Mouse (Mus musculus): ENCODE results near the gene Ankrd1.

DNA sequence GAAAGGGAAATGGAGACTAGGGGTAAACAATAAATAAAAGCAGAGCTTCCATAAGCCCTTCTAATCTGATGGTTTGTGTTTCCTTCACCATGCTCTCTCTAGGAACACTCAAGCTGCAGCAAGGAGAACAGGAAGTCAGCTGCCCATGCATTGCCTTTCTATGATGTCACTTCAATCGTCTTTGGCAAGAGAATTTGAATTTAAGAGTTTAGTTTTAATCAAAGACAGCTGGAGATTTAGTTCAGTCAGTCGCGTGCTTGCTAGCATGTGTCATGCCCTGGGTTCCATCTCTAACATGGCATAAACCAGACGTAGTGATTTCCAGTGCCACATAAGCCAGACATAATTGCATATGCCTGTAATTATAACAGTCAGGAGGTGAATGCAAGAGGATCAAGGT, 45.5 kb upstream of the Ankrd1 start:
- TF ChIP-seq CTCF (IDR thresholded peaks at IDR 0.05; ENCODE audit: borderline replicate concordance, insufficient read depth, low read length) (no peak), POLR2A (IDR thresholded peaks at IDR 0.05; ENCODE audit: low read depth, low read length) (no peak)
